Mouse (Mus musculus): Measurements from ENCODE around the gene Ndufb7.

GRCm38 (mm10) chr8:83609086-83609485 is 42.6 kb downstream of the Ndufb7 start:
- TF ChIP-seq POLR2A (IDR thresholded peaks at IDR 0.05; ENCODE audit: insufficient read length, low read depth) (no peak), USF1 (IDR thresholded peaks at IDR 0.05; ENCODE audit: low read depth) (no peak), MYOD1 (IDR thresholded peaks at IDR 0.05; ENCODE audit: control insufficient read depth in 1 of 3, insufficient read length in 2 of 3, low read depth in 2 of 3) (no peak), E2F4 (IDR thresholded peaks at IDR 0.05; ENCODE audit: insufficient read depth) (no peak), POLR2AphosphoS2 (IDR thresholded peaks at IDR 0.05; ENCODE audit: insufficient read length, low read depth) (no peak), MAX (IDR thresholded peaks at IDR 0.05; ENCODE audit: low read depth) (no peak), SRF (IDR thresholded peaks at IDR 0.05; ENCODE audit: control insufficient read depth, insufficient read length, low read depth) (no peak), TCF12 (IDR thresholded peaks at IDR 0.05; ENCODE audit: insufficient read depth, poor library complexity, severe bottlenecking) (no peak), TCF3 (IDR thresholded peaks at IDR 0.05; ENCODE audit: insufficient read length, low read depth) (no peak)

All from myocyte (in vitro differentiated cells).